Mouse (Mus musculus): ENCODE measurements around the gene Gm10591.
"Not testable (repeated sequence)": the region's sequence is repeated elsewhere in the genome, so short reads cannot be mapped to it uniquely, and the experiment has no call there.

Gm10591 gene

DNA sequence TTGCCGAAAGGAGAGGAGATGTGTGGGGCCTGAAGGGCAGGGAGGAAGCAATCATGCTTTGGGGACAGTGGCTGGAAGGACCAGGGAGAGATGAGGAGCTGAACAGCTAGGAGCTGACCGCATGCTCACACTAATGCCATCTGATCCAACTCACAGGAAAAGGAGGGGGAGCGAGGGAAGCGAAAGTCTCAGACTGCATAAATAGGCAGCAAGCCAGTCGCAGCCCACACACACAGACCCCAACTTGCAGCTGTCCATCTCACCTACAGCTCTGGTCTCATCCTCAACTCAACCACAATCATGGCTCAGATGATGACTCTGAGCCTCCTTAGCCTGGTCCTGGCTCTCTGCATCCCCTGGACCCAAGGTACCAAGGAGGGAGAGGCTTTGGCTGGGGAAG, at the start of gene Gm10591:
TSS of gene Gm10591 (plus strand) at position 301 of the 400 bp plus-strand sequence.
- not testable (repeated sequence) for DNase-seq

DNA sequence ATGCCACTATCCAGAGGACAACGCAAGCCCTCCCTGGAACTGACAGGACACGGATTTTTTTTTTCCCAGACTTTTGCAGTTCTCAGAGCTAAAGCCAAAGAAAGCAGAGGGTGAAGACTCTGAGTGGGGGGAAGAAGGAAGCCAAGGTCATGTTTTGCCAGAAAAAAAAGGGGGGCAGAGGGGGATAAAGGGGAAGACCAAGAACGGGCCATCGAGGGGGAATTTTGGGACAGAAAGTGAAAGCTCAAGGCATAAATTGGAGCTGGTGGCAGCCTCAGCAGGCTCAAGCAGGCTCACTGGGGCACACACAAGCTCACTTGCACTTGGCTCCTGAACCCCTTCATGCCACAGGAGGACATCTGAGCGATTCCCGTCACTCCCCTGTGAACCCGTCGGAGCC, 17.4 kb downstream of the Gm10591 start, which contains the start of gene Gm2564:
TSS of gene Gm2564 (plus strand) at position 301 of the 400 bp plus-strand sequence.
- not testable (repeated sequence) for DNase-seq

GRCm38 (mm10) chr4:42654951-42655350, 43.0 kb downstream of the Gm10591 start, which contains the start of gene Ccl27b:
Gene Ccl27b (plus strand): TSS chr4:42655251.
- not testable (repeated sequence) for DNase-seq

- DNase-seq: not testable (repeated sequence)
Measured at GRCm38 (mm10) chr4:42661793-42662192, 49.8 kb downstream of the Gm10591 start, which contains the start of gene Il11ra2. Gene Il11ra2 (minus strand): TSS chr4:42661893.

All from lung, adult 18-20 months (tissue).